In the genomic region with DNA sequence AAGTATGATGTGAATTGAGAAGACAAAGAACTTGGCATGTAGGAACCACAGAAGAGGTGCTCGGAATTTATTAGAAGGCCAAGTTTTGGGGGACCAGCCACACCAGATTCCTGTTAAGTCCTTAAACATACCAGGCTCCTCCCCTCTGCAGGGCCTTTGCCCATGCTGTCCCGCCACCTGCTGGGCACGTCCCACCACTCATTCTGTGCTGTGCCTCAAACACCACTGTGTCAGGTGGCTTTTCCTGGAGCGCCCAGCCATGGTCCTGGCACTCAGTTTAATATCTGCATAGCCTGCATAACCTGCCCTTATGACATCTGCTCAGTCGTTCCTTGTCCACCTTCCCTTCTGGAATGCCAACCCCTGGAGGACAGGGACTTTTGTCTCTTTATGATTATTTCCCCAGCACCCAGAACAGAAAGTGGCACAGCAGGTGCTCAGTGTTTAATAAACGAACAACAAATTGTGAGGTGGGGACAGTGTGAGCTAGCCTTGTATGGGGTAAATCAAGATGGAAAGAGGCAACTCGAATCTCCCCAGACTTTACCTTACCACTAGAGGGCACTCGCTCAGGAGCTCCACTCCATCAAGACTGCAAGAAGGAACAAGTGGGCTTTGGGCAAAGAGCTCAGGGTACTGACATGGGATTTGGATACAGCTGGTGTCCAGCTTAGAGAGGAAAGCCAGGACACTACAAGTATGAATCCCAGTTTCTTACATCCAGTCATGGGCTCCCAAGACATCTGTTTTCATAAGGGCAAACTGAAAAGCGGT, we compare ENCODE assay signal across 8 mouse cellular contexts. TPM values are rescaled to one million over a fixed set of nuclear protein-coding genes. Genes with fewer than 3 reads are reported as not detected.
DNase-seq lines count a peak whose midpoint lies in the region; ATAC-seq and TF ChIP-seq lines count a peak whose summit lies in the region.

No protein-coding gene starts in this region.

- DNase-seq in ES-CJ7 (ENCODE audit: low read depth, low spot score), result peak; percentile 76
- DNase-seq in hindbrain, postnatal 0 days (ENCODE audit: low spot score), result no peak
- DNase-seq in lung, postnatal 25 days (ENCODE audit: low spot score), result peak; percentile 43
- DNase-seq in thymus, postnatal 14 days, result peak; percentile 80
- DNase-seq in adrenal gland, postnatal 4 days (ENCODE audit: low spot score in 2 of 2), result no peak

- H3K4me1 ChIP-seq in hindbrain, embryonic 13.5 days (replicated peaks), result peaks cover 24% of the 10 kb centered on the region
- H3K4me1 ChIP-seq in hindbrain, embryonic 12.5 days, result peaks cover 11% of the 10 kb centered on the region
- no peaks in the 10 kb centered on the region; the same call in 1 of the 2 replicates for H3K4me1 ChIP-seq in hindbrain, postnatal 0 days (ENCODE audit: insufficient read depth, low read length)

- no peaks in the 10 kb centered on the region for H3K9me3 ChIP-seq in hindbrain, embryonic 13.5 days
- H3K9me3 ChIP-seq in hindbrain, embryonic 12.5 days (replicated peaks), result no peaks in the 10 kb centered on the region
- H3K9me3 ChIP-seq in hindbrain, postnatal 0 days (ENCODE audit: low read length), result no peaks in the 10 kb centered on the region

- TF ChIP-seq CTCF in C2C12 (IDR thresholded peaks at IDR 0.05; ENCODE audit: control insufficient read depth, insufficient read depth, insufficient read length), result peak; percentile 53
- peak; percentile 49 for TF ChIP-seq CTCF in hindbrain, postnatal 0 days (IDR thresholded peaks at IDR 0.05; ENCODE audit: low read depth)

- H3K27ac ChIP-seq in hindbrain, embryonic 13.5 days, result no peak overlapping the region
- no peak overlapping the region for H3K27ac ChIP-seq in hindbrain, embryonic 12.5 days
- H3K27ac ChIP-seq in hindbrain, postnatal 0 days, result no peak overlapping the region

- WGBS in hindbrain, embryonic 13.5 days, result 78% methylated on average over 9 of the region's 9 CpGs
- WGBS in hindbrain, embryonic 12.5 days, result 81% methylated on average over 9 of the region's 9 CpGs
- 71% methylated on average over 9 of the region's 9 CpGs for WGBS in hindbrain, postnatal 0 days

- H3K4me3 ChIP-seq in hindbrain, embryonic 13.5 days, result 0 out of 2 replicates have a peak overlapping the region, but pooled peaks have one; percentile 67
- no peak overlapping the region for H3K4me3 ChIP-seq in hindbrain, embryonic 12.5 days
- no peak overlapping the region for H3K4me3 ChIP-seq in C2C12 (ENCODE audit: insufficient read depth, poor library complexity, severe bottlenecking)
- no peak overlapping the region for H3K4me3 ChIP-seq in hindbrain, postnatal 0 days (ENCODE audit: low read length)

- peaks cover 48% of the 10 kb centered on the region for H3K36me3 ChIP-seq in hindbrain, embryonic 13.5 days
- peaks cover 33% of the 10 kb centered on the region for H3K36me3 ChIP-seq in hindbrain, embryonic 12.5 days
- no peaks in the 10 kb centered on the region for H3K36me3 ChIP-seq in C2C12 (ENCODE audit: control insufficient read depth, insufficient read depth)
- H3K36me3 ChIP-seq in hindbrain, postnatal 0 days (ENCODE audit: insufficient read depth, low read length), result peaks cover 13% of the 10 kb centered on the region

- H3K27me3 ChIP-seq in hindbrain, embryonic 13.5 days, result peaks cover 16% of the 10 kb centered on the region
- H3K27me3 ChIP-seq in hindbrain, embryonic 12.5 days, result peaks cover 15% of the 10 kb centered on the region
- peaks cover 6% of the 10 kb centered on the region for H3K27me3 ChIP-seq in C2C12 (ENCODE audit: control insufficient read depth, insufficient read depth, insufficient read length)
- H3K27me3 ChIP-seq in hindbrain, postnatal 0 days (ENCODE audit: insufficient read depth, low read length), result peaks cover 6% of the 10 kb centered on the region; the same call in 1 of the 2 replicates

- no peaks in the 10 kb centered on the region for H3K79me3 ChIP-seq in C2C12 (ENCODE audit: low read depth)

- no peak for ATAC-seq in hindbrain, embryonic 13.5 days (ENCODE audit: low FRiP score)
- no peak for ATAC-seq in hindbrain, embryonic 12.5 days (ENCODE audit: low FRiP score)
- ATAC-seq in hindbrain, postnatal 0 days, result no peak

- H3ac ChIP-seq in C2C12 (ENCODE audit: control insufficient read depth, insufficient read length, low read depth), result no peak overlapping the region

- no peaks in the 10 kb centered on the region for H3K79me2 ChIP-seq in C2C12 (ENCODE audit: control insufficient read depth, insufficient read depth)

- no peak overlapping the region for H3K4me2 ChIP-seq in hindbrain, embryonic 13.5 days
- H3K4me2 ChIP-seq in hindbrain, embryonic 12.5 days (replicated peaks), result no peak overlapping the region
- no peak overlapping the region for H3K4me2 ChIP-seq in hindbrain, postnatal 0 days (ENCODE audit: low read depth, low read length)

- H3K9ac ChIP-seq in hindbrain, embryonic 13.5 days, result no peak overlapping the region
- H3K9ac ChIP-seq in hindbrain, embryonic 12.5 days, result no peak overlapping the region
- no peak overlapping the region for H3K9ac ChIP-seq in hindbrain, postnatal 0 days (replicated peaks; ENCODE audit: low read length)

TF ChIP-seq in C2C12, 6 proteins besides CTCF, POLR2A, EP300 and RAD21:
- no peak for TF ChIP-seq USF1 (IDR thresholded peaks at IDR 0.05; ENCODE audit: low read depth)
- no peak for TF ChIP-seq MYOG (IDR thresholded peaks at IDR 0.05; ENCODE audit: control insufficient read depth, extremely low read depth, insufficient read length)
- no peak for TF ChIP-seq FOSL1 (IDR thresholded peaks at IDR 0.05; ENCODE audit: insufficient read depth, low read length, poor library complexity, severe bottlenecking)
- TF ChIP-seq MYOD1 (IDR thresholded peaks at IDR 0.05; ENCODE audit: control insufficient read depth, insufficient read length, low read depth), result no peak
- TF ChIP-seq MAX (IDR thresholded peaks at IDR 0.05), result no peak
- TF ChIP-seq CEBPB (IDR thresholded peaks at IDR 0.05; ENCODE audit: low read depth), result no peak

RNA-seq across cellular contexts. Expression of gene Wiz, which starts 2.4 kb away (rescaled TPM):
- 35.3 and 35.9 TPM in 2 replicates for polyA plus RNA-seq in hindbrain, embryonic 13.5 days (2015; fragmentation: Nextera tagmentation; extraction: Ambion mirVana)
- polyA plus RNA-seq in hindbrain, embryonic 12.5 days (2016; fragmentation: Nextera tagmentation; extraction: Ambion mirVana), result 45.6 and 52.2 TPM in 2 replicates
- 23.0 TPM for polyA plus RNA-seq in C2C12 (2012; fragmentation: generic; extraction: Trizol)
- 50.4 and 56.8 TPM in 2 replicates for total RNA-seq in hindbrain, postnatal 0 days (2014; rRNA removed)
- polyA plus RNA-seq in hindbrain, postnatal 0 days (2015; fragmentation: Nextera tagmentation; extraction: Ambion mirVana), result 24.2 and 28.4 TPM in 2 replicates
- total RNA-seq in adrenal gland, postnatal 4 days (2021), result 10 to 100 TPM; 66.5 to 71.9 TPM

RNA-seq across cellular contexts. Expression of gene Rasal3, which starts 16.5 kb away (rescaled TPM):
- polyA plus RNA-seq in hindbrain, embryonic 13.5 days (2015; fragmentation: Nextera tagmentation; extraction: Ambion mirVana), result 0.62 and 0.83 TPM in 2 replicates
- 0.39 and 0.72 TPM in 2 replicates for polyA plus RNA-seq in hindbrain, embryonic 12.5 days (2016; fragmentation: Nextera tagmentation; extraction: Ambion mirVana)
- not detected for polyA plus RNA-seq in C2C12 (2012; fragmentation: generic; extraction: Trizol)
- 1.2 and 2.8 TPM in 2 replicates for total RNA-seq in hindbrain, postnatal 0 days (2014; rRNA removed)
- 0.61 and 1.2 TPM in 2 replicates for polyA plus RNA-seq in hindbrain, postnatal 0 days (2015; fragmentation: Nextera tagmentation; extraction: Ambion mirVana)
- 1 to 10 TPM in 1 of 2 experiments, under 1 TPM in 1; 0.96 to 1.5 TPM for total RNA-seq in adrenal gland, postnatal 4 days (2021)

RNA-seq across cellular contexts. Expression of gene Akap8l, which starts 36.4 kb away (rescaled TPM):
- polyA plus RNA-seq in hindbrain, embryonic 13.5 days (2015; fragmentation: Nextera tagmentation; extraction: Ambion mirVana), result 148 and 156 TPM in 2 replicates
- 134 and 138 TPM in 2 replicates for polyA plus RNA-seq in hindbrain, embryonic 12.5 days (2016; fragmentation: Nextera tagmentation; extraction: Ambion mirVana)
- 10.9 TPM for polyA plus RNA-seq in C2C12 (2012; fragmentation: generic; extraction: Trizol)
- total RNA-seq in hindbrain, postnatal 0 days (2014; rRNA removed), result 73.6 and 76.3 TPM in 2 replicates
- polyA plus RNA-seq in hindbrain, postnatal 0 days (2015; fragmentation: Nextera tagmentation; extraction: Ambion mirVana), result 95.7 and 103 TPM in 2 replicates
- total RNA-seq in adrenal gland, postnatal 4 days (2021), result 100 to 1,000 TPM; 157 to 160 TPM

RNA-seq across cellular contexts. Expression of gene Pglyrp2, which starts 37.1 kb away (rescaled TPM):
- polyA plus RNA-seq in hindbrain, embryonic 13.5 days (2015; fragmentation: Nextera tagmentation; extraction: Ambion mirVana), result 0.12 TPM in 1 of 2 replicates, not detected in the other
- polyA plus RNA-seq in hindbrain, embryonic 12.5 days (2016; fragmentation: Nextera tagmentation; extraction: Ambion mirVana), result 0.08 TPM in 1 of 2 replicates, not detected in the other
- not detected for polyA plus RNA-seq in C2C12 (2012; fragmentation: generic; extraction: Trizol)
- not detected in 2 replicates for total RNA-seq in hindbrain, postnatal 0 days (2014; rRNA removed)
- polyA plus RNA-seq in hindbrain, postnatal 0 days (2015; fragmentation: Nextera tagmentation; extraction: Ambion mirVana), result not detected in 2 replicates
- total RNA-seq in adrenal gland, postnatal 4 days (2021), result 10 to 100 TPM in 1 of 2 experiments, under 1 TPM in 1; 0.31 to 10.5 TPM

Comparison
In these comparisons a context has a peak if more than half of its experiments do, and no peak if none do; other contexts are left out.
1. DNase-seq: peak in ES-CJ7 (single experiment), lung, postnatal 25 days (single experiment) and thymus, postnatal 14 days (single experiment); none in hindbrain, postnatal 0 days (single experiment) and adrenal gland, postnatal 4 days (0 of 2).